8 mouse cellular contexts compared by ENCODE assay signal in genomic region chr15:81480977-81481379, GRCm38 (mm10). TPM values are rescaled to one million over a fixed set of nuclear protein-coding genes. Genes with fewer than 3 reads are reported as not detected.
DNase-seq lines count a peak whose midpoint lies in the region; ATAC-seq and TF ChIP-seq lines count a peak whose summit lies in the region.

No protein-coding gene starts in this region.

- peak overlapping the region; percentile 39; the same call in 1 of the 2 replicates for H3K4me3 ChIP-seq in G1E (ENCODE audit: low read depth, low read length)
- H3K4me3 ChIP-seq in heart, adult 2 months, result peak overlapping the region; percentile 22; the same call in 1 of the 2 replicates
- peak overlapping the region; percentile 33 for H3K4me3 ChIP-seq in lung, postnatal 0 days (ENCODE audit: low read depth, low read length)

- ATAC-seq in G1E (ENCODE audit: extremely low read depth, insufficient number of reproducible peaks, low FRiP score, poor library complexity, severe bottlenecking), result no peak
- ATAC-seq in lung, postnatal 0 days, result peak; percentile 84

- H3K27ac ChIP-seq in heart, adult 2 months, result no peak overlapping the region
- H3K27ac ChIP-seq in lung, postnatal 0 days (ENCODE audit: low read length), result no peak overlapping the region

- no peaks in the 10 kb centered on the region for H3K79me2 ChIP-seq in heart, adult 2 months (replicated peaks; ENCODE audit: control insufficient read depth, insufficient read depth, low read length)

- intact Hi-C loops in heart, adult 2 months (cut with DNase I), result no loop called here

- TF ChIP-seq POLR2A in heart, adult 2 months (IDR thresholded peaks at IDR 0.05; ENCODE audit: insufficient read depth, low read depth, low read length), result no peak

- peaks cover 6% of the 10 kb centered on the region; the same call in 1 of the 2 replicates for H3K27me3 ChIP-seq in G1E (ENCODE audit: insufficient read depth, low read length)
- no peaks in the 10 kb centered on the region for H3K27me3 ChIP-seq in heart, adult 2 months (ENCODE audit: control insufficient read depth, insufficient read depth, low read length)
- H3K27me3 ChIP-seq in lung, postnatal 0 days (replicated peaks; ENCODE audit: insufficient read depth, low read length), result no peaks in the 10 kb centered on the region

- TF ChIP-seq CTCF in G1E (IDR thresholded peaks at IDR 0.05; ENCODE audit: low read depth, low read length), result no peak
- TF ChIP-seq CTCF in heart, adult 2 months (IDR thresholded peaks at IDR 0.05), result no peak
- no peak for TF ChIP-seq CTCF in lung, postnatal 0 days (IDR thresholded peaks at IDR 0.05)

- H3K9ac ChIP-seq in heart, adult 2 months (ENCODE audit: low read depth, low read length), result no peak overlapping the region
- 0 out of 2 replicates have a peak overlapping the region, but pooled peaks have one; percentile 8 for H3K9ac ChIP-seq in lung, postnatal 0 days (replicated peaks; ENCODE audit: low read depth)

- WGBS in heart, adult 2 months, result 22% methylated on average over 13 of the region's 13 CpGs
- 12% methylated on average over 13 of the region's 13 CpGs for WGBS in lung, postnatal 0 days

- H3K9me3 ChIP-seq in G1E (replicated peaks), result no peaks in the 10 kb centered on the region
- no peaks in the 10 kb centered on the region for H3K9me3 ChIP-seq in lung, postnatal 0 days (ENCODE audit: low read length)

- H3K4me1 ChIP-seq in G1E (ENCODE audit: insufficient read depth, low read depth, low read length), result peaks cover 17% of the 10 kb centered on the region
- no peaks in the 10 kb centered on the region for H3K4me1 ChIP-seq in heart, adult 2 months (ENCODE audit: control insufficient read depth, insufficient read depth, low read length)
- H3K4me1 ChIP-seq in lung, postnatal 0 days (ENCODE audit: insufficient read depth, low read depth, low read length), result 0 out of 2 replicates have a peak, but pooled peaks cover 3% of the 10 kb centered on the region

- DNase-seq in 416B (ENCODE audit: low read depth) (peak; percentile 94), G1E (ENCODE audit: low spot score) (no peak)
- DNase-seq in cerebellum, postnatal 25 days, result peak; percentile 49 to 71
- DNase-seq in heart, adult 2 months, result peak in 1 of 2 experiments; percentile 37
- peak; percentile 79 for DNase-seq in kidney, adult 9 months
- peak; percentile 72 for DNase-seq in lung, postnatal 0 days (ENCODE audit: low spot score)
- peak; percentile 22 for DNase-seq in retina, embryonic 14.5 days (ENCODE audit: low spot score)
- DNase-seq in right cerebral cortex, postnatal 4 days, result no peak

- TF ChIP-seq EP300 in heart, adult 2 months (IDR thresholded peaks at IDR 0.05; ENCODE audit: insufficient read depth, low read depth, low read length), result no peak
- TF ChIP-seq EP300 in lung, postnatal 0 days (IDR thresholded peaks at IDR 0.05), result no peak

- peaks cover 7% of the 10 kb centered on the region for H3K36me3 ChIP-seq in G1E (replicated peaks)
- H3K36me3 ChIP-seq in heart, adult 2 months (ENCODE audit: control insufficient read depth, insufficient read depth, low read length), result no peaks in the 10 kb centered on the region
- H3K36me3 ChIP-seq in lung, postnatal 0 days (ENCODE audit: insufficient read depth, low read length), result no peaks in the 10 kb centered on the region

- peak overlapping the region; percentile 60 for H3K4me2 ChIP-seq in lung, postnatal 0 days (replicated peaks; ENCODE audit: low read depth, low read length)

RNA-seq across cellular contexts. Expression of gene Rbx1, which starts 14.9 kb away (rescaled TPM):
- 63.2 and 73.1 TPM in 2 replicates for total RNA-seq in G1E (2014; fragmentation: Nextera tagmentation)
- 358 and 361 TPM in 2 replicates for total RNA-seq in G1E (2017)
- polyA plus RNA-seq in G1E (2012), result 23.6 and 76.8 TPM in 2 replicates
- 100 to 1,000 TPM; 106 to 122 TPM for total RNA-seq in heart, adult 2 months (2021)
- 67.8 and 96.1 TPM in 2 replicates for polyA plus RNA-seq in heart, adult 2 months (2012; rRNA removed)
- polyA plus RNA-seq in lung, postnatal 0 days (2015; fragmentation: Nextera tagmentation; extraction: Ambion mirVana), result 419 and 465 TPM in 2 replicates

Comparison
In these comparisons a context has a peak if more than half of its experiments do, and no peak if none do; other contexts are left out.
1. DNase-seq: peak in 416B (single experiment), cerebellum, postnatal 25 days (2 of 2), kidney, adult 9 months (single experiment), lung, postnatal 0 days (single experiment) and retina, embryonic 14.5 days (single experiment); none in G1E (single experiment) and right cerebral cortex, postnatal 4 days (single experiment).
2. Peak in every context shown above with its lines, with median percentiles within 50 percentile points of each other: H3K4me3 ChIP-seq.